Mouse (Mus musculus) urinary bladder, postnatal 25 days (tissue): ENCODE measurements around the gene Znhit3.
"Not testable (repeated sequence)": the region's sequence is repeated elsewhere in the genome, so short reads cannot be mapped to it uniquely, and the experiment has no call there.

Experiments used
- DNase-seq: peaks from one replicate; pipeline ENCODE4 v3.0.0; 2022; ENCODE audit warnings: low spot score

The Znhit3 gene

DNA sequence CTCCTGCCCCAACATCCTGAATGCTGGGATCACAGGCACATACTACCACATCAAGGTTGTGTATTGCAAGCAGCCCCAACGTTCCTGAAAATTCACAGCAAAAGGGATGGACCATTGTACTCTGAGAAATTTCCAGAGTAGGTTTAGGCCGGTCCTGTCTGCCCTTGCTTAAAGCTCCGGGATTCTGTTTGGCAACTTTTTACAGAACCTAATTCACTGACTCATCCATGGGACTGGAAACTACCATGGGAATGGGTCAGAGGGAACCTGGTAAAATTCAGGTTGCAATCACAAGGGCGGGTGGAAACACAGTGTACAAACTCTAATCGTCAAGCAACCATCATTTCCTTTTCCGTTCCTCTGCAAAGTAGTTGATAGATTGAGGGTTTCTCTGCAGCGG is 3.8 kb upstream of the Znhit3 start:
- DNase-seq, result no peak

DNA sequence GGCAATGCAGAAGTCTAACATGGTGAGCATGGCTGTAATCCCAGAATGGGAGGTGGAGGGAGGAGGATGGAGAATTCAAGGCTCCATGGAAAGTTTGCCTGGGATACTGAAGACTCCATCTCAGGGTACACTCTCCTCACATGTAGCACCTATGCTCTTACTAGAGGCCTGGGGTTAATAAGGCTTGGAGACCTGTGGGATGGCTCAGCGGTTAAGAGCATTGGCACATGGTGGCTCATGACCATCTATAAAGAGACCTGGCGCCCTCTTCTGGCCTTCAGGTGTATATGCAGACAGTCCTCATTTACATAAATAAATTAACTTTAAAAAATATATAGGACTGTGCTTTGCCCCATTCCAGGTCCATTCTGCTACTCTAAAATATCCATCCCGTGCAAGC is 3.1 kb upstream of the Znhit3 start:
- DNase-seq, result peak; percentile 22

DNA sequence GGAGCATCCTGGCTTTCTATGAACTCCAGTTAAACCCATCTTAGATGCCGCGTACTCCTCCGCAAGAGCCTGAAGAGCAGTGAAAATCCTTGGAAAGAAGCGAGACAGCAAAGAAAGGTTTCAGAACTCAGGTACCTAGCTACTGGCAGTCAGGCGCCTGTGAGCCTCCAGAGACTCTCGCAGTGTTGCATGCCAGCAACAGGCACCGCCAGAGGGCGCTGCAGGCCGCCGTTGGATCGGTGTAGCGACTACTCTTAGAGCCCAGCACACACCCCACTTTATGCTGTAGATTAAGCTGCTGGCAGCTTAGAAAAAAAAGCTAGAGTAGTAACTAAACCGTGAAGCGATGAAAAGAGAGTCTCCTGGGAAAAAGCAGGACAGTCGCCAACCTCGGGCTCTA is 2.3 kb upstream of the Znhit3 start:
- peak; percentile 84 for DNase-seq

DNA sequence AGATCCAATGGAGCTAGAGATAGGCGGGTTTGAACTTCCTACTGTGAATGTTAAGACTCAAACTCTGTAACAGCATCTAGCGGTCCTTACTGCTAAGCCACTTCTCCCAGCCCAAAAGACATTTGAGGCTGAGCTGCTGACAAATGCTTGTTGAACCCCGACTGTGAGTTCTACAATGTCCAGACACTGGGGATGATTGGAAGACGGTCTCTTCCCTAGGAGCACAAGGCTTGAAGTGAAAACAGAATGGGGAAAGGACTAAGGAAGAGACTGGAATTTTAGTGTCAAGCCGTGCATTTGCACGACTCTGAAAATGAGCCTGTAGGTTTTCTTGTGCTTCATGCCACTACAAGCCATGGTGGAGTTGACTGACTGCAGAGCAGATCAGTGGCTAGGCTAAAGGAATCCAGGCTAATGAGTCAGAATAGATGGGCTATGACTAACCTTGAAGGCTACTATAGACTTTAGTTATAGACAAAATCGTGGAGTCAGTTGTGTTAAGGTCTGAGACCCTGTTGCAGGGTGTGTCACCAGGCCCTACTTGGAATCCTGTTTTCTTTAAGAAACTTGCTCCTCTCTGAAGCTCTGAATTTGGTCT is 636 bp upstream of the Znhit3 start:
- no peak for DNase-seq

DNA sequence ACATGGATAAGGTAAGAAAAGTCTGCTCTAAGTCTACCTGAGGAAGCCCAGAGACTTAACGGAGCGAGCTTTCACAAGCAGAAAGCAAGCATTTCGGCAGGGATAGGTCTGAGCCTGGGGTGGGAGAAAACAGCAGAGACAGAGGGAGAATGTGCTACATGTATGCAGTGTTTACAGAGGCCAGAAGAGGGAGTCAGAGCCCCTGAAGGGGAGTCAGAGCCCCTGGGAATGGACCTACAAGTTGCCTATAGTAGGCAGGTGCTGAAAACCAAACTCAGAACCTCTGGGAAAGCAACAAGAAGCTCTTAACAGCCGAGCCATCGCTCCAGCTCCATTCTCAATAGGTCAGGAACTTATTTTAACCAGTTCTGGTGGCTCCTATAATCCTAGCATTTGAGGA is 1.5 kb downstream of the Znhit3 start:
- DNase-seq, result no peak

DNA sequence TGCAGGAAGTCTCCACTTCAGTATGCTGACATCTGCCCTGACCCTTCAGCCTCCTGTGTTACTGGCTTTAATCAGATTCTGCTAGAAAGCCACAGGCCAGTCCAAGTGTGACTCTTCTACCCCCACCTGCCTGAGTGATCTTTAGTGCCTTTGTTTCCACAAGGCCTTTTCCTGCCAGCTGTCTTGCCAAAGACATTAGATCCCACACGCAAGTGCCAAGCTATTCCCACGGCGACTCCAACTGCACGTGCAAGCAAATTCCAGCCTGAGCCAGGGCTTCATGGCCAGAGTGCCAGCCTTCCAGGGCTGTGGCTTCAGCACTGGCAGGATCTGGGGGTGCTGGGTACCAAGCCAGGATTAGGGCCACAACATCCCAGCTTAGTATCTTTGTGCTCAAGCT is 5.8 kb downstream of the Znhit3 start:
- no peak for DNase-seq

DNA sequence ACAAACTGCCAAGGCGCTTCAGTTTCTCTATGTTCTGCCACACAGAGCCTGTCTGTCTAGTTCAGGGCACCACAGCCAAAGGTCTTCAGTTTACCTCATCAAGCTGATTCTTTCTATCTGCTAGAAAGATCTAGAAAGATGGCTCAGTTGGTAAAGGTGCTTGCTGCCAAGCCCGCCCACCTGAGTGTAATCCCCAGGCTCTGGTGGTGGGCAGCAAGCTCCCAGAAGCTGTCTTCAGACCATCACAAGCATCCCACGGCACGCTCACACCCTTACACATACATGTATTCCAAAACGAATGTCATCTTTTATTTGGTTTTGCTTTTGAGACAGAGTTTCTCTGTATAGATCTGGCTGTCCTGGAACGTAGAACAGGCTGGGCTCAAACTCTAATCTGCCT is 7.7 kb downstream of the Znhit3 start:
- DNase-seq, result no peak

DNA sequence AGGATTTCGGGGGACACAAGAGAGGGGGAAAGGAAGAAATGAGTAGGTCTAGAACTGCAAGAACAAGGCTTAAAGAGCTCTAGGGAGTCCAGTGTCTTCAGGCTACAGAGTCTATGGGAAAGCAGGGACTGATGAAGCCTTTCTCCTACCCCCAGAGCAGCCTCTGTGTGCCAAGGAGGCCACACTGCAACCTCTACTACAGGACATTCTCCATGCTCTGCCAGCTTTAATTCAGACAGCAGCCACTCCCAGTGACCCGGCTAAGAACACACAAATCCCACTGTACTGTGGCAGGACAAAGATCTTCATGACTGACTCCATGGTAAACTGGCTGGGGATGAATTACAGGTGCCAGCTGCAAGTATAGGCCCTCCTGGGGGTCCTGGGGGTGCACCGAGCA is 9.1 kb downstream of the Znhit3 start:
- no peak for DNase-seq

DNA sequence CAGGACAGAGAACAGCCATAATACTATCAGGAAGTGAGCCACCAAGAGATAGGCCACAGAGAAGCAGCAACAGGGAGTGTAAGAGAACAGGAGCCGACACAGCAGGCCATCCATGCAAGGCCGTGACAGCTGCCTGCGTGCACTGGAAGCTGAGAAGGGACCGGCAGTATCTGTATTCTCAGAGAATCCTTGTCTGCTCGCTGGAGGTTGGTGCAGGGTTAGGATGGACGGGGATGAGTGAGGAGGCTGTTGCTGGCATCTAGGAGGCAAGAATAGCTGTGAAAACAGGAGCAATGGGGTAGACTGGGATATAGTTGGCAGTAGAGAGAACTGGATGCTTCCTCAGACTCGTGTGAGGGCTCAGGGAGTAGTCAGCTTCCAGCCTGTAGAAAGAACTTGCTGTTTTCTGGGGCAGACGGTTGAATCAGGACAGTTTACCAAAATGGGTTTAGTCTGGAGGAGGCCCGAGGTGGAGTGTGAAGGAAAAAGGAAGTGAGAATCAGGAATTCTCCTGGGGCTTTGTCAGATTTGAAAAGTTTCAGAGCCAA is 11.5 kb downstream of the Znhit3 start:
- no peak for DNase-seq

DNA sequence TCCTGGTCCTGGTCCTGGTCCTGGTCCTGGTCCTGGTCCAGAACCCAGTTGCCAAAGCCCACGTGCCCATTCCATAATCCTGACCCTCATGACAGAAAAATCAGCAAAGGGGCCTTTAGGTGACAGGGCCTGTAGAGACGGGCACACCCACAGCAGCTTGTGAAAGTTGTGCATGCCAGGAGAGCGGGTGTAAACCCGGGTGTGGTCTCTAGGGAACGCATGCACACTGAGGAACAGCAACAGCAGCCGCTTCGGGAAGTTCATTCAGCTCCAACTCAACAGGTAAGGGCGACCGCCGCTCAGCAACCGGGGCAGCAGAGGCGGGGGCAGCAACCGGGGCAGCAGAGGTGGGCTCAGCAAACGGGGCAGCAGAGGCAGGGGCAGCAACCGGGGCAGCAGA is 23.1 kb downstream of the Znhit3 start:
- DNase-seq, result no peak

DNA sequence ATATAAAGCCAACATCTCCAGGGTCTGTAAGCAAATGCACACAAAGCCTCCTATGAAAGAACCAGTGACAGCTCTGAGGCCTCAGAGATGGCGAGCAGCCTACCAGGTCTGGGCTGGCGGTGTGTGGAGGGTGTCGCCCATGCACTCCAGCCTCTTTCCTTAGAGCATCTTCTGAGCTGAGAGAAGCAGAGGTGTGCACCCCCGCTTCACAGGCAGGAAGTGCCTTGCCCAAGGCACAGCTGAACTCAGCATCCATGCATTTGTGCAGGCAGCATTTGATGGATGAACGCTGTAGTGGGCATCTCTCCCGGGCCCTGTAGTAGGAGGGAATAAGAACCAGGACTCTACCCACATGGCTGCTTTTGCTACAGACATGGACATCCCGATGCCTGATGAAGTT is 24.5 kb downstream of the Znhit3 start:
- DNase-seq, result no peak

DNA sequence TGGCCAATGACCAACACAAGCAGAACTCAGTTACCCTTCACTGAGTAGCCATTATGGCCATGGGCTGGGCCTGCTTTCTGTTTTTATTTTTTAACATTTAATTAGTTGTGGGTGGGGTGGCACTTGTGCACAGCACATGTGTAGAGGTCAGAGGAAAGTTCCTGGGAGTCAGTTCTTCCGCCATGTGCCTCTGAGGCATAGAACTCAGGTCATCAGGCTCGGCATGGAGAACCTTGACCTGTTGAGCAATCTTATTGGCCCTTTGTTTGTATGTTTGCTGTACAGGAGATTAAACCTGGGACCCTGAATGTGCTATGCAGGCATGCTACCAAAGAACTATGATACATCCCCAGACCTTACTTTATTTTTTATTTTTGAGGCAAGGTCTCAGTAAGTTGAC is 26.7 kb downstream of the Znhit3 start:
- no peak for DNase-seq

DNA sequence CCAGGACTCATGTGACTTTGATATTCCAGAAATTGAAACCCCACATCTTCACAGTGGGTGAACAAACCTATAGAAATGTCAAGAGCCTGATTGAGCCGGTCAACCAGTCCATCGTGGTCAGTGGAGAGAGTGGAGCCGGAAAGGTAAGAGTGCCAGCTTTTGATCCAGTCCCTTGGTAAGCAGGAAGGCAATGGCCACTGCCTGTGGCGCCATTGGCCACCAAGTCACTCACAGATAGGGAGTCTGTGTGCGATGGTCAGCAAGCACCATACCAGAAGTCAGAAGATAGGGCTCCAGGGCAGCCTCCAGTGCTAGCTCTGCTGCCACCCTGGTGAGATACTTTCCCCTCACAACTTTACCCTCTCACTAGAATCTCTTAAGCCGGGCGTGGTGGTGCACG is 28.1 kb downstream of the Znhit3 start:
- no peak for DNase-seq

DNA sequence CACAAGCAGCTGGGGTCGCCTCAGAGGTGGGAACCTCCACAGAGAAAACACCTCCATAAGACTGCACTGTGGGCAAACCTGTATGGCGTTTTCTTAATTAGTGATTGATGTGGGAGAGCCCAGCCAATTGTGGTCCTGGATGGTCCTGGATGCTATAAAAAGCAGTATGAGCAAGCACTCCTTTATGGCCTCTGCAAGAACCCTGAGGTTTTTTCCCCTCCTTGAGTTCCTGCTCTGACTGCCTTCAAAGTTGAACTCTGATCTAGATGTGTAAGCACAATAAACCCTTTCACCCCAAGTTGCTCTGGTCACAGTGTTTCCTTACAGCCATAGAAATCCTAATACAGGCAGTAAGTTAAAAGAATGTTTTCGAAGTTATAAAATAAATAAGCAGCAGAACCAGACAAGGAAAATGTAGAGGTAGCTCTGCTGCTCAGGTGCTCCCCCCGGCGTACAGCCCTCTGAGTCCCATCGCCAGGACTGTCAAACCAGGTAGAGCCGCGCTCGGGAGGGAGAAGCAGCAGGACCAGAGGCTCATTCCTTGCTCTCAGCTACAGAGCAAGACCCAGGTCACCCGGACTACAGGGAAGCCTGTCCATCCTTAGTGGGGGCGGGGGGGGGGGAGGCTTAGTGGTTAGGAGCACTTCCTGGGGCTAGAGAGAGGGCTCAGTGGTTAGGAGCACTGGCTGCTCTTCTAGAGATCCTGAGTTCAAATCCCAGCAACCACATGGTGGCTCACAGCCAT is 29.2 kb downstream of the Znhit3 start:
- DNase-seq, result no peak

DNA sequence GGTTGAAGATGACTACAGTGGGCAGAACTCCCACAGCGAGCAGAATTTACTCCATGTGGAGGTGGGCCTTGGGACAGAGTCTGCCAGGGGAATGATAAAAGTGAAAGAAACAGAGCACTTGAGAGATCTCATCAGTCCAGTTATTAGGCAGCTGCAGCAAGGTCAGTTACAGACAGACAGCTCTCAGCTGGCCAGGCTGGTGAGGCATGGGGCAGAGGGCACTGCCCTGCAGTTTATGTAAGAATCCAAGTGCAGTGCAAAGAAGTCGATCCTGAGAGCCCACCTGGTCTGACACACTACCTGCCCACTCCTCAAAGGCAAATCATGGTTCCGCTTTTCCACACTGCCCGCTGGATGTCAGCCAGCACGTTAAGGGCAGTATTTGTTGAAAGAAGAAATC is 29.9 kb downstream of the Znhit3 start:
- no peak for DNase-seq

DNA sequence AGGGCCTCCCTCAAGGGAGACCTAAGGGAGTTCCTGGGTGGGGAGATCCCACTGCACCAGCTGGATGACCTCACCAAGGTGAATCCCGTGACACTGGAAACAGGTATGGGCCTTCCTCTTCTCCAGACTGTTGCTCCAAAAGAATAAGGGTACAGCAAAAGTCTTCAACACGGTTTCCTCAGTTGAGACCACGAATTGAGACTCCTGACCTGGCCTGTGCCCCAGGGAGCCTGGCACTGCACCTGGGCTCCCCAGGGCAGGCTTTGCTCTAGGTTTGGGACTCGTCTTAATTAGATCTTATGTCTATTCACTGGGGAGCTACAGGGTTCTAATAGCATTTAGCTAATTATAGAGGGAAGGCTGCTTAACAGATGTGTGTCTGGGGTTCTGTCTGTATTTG is 30.9 kb downstream of the Znhit3 start:
- no peak for DNase-seq

DNA sequence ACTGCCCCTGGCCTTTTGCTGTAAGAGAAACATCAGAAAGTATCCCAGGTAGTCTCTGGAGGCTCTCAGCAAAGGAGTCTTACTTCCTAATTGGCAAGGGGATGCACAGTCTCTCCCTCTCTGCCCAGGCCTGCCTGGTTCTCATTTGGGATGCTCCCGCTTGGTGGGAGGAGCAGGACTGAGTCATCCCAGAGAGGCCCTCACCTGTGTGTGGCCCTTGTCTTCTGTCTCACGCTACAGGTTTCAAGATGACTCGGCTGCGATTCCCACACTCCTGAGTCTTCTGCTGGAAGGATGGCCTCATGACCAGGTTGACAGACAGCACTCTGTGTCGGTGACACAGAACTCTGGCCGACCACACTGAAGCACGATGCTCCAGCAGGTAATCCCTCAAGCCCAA is 33.8 kb downstream of the Znhit3 start:
- DNase-seq, result no peak

DNA sequence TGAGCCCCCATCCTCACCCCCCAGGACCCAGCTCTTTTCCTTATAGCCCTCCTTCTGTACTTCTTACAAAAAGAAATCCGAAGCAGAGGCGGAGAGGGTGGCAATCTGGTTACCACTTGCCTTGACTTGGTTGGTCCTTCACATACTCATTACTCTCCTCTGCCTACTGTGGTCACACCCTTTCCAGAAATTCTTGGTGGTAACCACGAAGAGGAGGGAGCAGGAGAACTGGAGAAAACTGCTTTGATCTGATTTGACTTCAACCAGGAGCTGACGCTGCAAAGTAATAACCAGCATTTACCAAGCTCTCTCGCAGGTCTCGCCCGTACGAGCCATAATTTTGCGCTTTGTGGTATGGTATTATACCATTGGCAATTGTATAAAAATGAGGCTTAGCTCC is 35.2 kb downstream of the Znhit3 start:
- DNase-seq, result no peak

DNA sequence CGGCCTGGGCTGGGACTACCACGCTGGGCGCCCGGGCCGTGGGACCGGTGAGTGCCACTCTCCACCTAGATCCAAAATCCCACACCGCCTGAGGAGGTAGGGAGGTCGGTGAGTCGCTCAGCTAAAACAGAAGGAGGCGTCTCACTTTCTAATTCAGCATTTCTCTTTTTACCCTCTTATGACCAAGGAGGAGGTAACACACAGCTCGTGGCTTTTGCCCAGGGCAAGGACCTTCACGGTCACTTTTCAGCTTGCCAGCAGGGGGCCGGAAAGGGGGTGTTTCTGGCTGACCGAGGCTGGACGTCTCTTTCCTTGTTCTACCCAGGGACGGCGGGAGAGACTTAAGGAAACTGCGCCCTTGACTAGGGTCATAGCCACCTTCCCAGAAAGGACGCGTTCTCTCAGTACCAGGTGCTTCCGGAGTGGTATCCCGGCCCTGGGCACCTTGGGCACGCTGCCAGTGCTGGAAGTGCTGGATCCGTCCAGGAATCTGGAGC is 35.7 kb downstream of the Znhit3 start:
- DNase-seq, result peak; percentile 58

DNA sequence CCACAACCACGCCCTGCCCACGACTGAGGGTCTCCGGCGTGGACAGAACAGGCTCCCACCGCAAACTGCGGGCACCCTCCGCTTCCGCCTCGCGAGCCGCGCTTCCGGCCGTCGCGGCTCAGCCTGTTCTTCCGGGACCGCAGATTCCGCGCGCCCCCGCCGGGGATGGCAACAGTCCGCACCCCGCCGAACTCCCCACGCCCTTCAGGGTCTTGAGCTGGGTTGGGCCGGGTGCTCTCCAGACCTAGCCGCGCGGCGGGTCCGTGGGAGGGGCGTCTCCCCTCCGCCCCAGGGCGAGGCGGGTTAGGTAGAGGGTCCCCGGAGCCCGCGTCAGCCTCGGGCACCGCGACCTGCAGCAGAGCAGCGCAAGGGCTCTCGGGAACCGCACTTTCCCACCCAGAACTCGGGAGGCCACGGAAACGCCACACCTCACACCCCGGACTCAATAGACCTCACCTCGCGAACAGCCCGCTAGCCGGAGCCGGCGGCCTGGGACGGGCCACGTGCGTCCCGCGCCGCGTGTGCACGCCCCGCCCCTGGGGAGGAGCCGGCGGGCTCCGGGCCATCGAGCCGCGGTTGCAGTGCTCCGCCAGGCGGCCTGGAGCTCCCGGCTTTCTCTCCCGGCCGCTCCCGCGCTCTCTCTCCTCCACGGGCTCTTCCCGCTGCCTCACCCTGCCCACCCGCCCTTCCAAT is 36.2 kb downstream of the Znhit3 start, which contains the start of the genes Myo19 and Pigw:
TSS of gene Myo19 (plus strand) at position 377 of the 693 bp plus-strand sequence.
TSS of gene Pigw (minus strand) at position 514 of the 693 bp plus-strand sequence.
- peak; percentile 81 for DNase-seq

DNA sequence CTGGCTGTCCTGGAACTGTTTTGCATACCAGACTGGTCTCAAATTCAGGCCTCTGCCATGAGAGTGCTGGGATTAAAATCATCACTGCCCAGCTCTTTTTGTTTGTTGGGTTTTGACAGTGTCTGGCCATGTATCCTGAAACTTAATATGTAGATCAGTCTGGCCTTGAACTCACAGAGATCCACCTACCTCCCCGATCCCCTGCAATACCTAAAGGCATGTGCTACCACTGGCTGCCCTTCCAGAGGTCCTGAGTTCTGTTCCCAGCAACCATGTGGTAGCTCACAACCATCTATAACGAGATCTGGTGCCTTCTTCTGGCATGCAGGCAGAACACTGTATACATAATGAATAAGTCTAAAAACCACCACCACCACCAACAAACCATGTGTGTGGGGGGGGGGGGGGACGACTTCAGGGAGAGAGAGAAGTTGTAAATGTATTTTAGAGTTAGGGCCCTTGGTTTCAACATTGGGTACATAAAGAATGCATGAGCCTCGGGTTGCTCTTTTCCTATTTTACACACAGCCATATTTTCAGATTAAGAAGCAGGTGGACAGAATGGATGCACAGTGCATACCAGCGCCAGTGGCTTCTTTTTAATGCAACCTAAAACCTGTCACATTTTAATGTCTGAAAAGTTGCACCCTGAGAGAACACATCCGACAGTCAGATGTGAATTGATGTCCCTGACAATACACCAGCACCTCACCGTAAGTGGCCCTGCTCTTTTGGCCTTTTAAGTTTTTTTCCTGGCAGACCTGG is 37.0 kb downstream of the Znhit3 start:
- DNase-seq, result no peak

DNA sequence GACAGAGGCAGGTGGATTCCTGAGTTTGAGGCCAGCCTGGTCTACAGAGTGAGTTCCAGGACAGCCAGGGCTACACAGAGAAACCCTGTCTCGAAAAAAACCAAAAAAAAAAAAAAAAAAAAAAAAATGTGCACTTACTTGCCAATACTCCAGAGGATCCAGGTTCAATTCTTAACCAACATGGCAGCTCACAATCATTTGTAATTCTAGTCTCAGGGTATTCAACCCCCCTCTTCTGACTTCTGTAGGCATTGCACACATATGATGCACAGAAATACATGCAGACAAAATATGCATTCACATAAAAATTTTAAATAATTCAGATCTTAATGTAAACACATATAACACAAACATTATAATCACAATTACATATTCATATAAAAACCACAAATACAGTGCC is 40.1 kb downstream of the Znhit3 start:
- not testable (repeated sequence) for DNase-seq
